Mouse (Mus musculus): ENCODE data around the gene Ang2. TPM values are rescaled to one million over a fixed set of nuclear protein-coding genes. Genes with fewer than 3 reads are reported as not detected.

The Ang2 gene
- not detected in 2 replicates for total RNA-seq (2023)

GRCm38 (mm10) chr14:51199098-51200023, at the start of gene Ang2:
Ang2 (minus strand) TSS chr14:51199148.

GRCm38 (mm10) chr14:51203115-51203514, 4.2 kb upstream of the Ang2 start, which contains the start of gene Ear14:
Ear14 (plus strand) TSS chr14:51203391.

GRCm38 (mm10) chr14:51161976-51162375, 37.0 kb downstream of the Ang2 start, which contains the start of gene Rnase2b:
Rnase2b (plus strand) TSS chr14:51162260.

GRCm38 (mm10) chr14:51146685-51147084, 52.3 kb downstream of the Ang2 start, which contains the start of gene Rnase1:
Rnase1 (minus strand) TSS chr14:51146785.

Other genes starting within 250 kb of the Ang2 start
- 4.6 and 5.7 TPM in 2 replicates for gene Pnp2, start 243.2 kb downstream of the Ang2 start, total RNA-seq (2023)
- 0.25 TPM in 1 of 2 replicates, not detected in the other for gene Rnase10, start 191.4 kb downstream of the Ang2 start, total RNA-seq (2023)
- gene Rnase9, start 157.3 kb downstream of the Ang2 start, total RNA-seq (2023): not detected in 2 replicates
- not detected in 2 replicates for gene Rnase11, start 149.0 kb downstream of the Ang2 start, total RNA-seq (2023)
- not detected in 2 replicates for gene Rnase12, start 141.5 kb downstream of the Ang2 start, total RNA-seq (2023)
- not detected in 2 replicates for gene Olfr750, start 124.7 kb downstream of the Ang2 start, total RNA-seq (2023)
- gene Rnase4, start 108.1 kb downstream of the Ang2 start, total RNA-seq (2023): 3.6 and 5.4 TPM in 2 replicates
- gene Ang, start 108.0 kb downstream of the Ang2 start, total RNA-seq (2023): 2.0 and 3.2 TPM in 2 replicates
- gene Eddm3b, start 84.7 kb downstream of the Ang2 start, total RNA-seq (2023): not detected in 2 replicates
- 16.8 and 24.9 TPM in 2 replicates for gene Rnase6, start 75.2 kb downstream of the Ang2 start, total RNA-seq (2023)
- gene Rnase1, start 52.4 kb downstream of the Ang2 start, total RNA-seq (2023): not detected in 2 replicates
- 1.1 and 1.8 TPM in 2 replicates for gene Rnase2b, start 36.9 kb downstream of the Ang2 start, total RNA-seq (2023)
- not detected in 2 replicates for gene Ear14, start 4.2 kb upstream of the Ang2 start, total RNA-seq (2023)
- gene Rnase2a, start 57.0 kb upstream of the Ang2 start, total RNA-seq (2023): 17.9 and 43.5 TPM in 2 replicates
- gene Gm7247, start 162.6 kb upstream of the Ang2 start, total RNA-seq (2023): not detected in 2 replicates
- gene Vmn2r88, start 211.7 kb upstream of the Ang2 start, total RNA-seq (2023): not detected in 2 replicates

Data from neutrophil, adult 65 days (primary cell).